Mouse (Mus musculus) brain, embryonic 14.5 days (tissue): Measurements from ENCODE around the gene Tpm1.

Experiments
- CTCF ChIP-seq: fragments of 200-500 bp; IDR thresholded peaks from 2 replicates; pipeline ENCODE4 v1.5.1; 2012; ENCODE audit warnings: inconsistent platforms, mild to moderate bottlenecking, moderate library complexity, borderline replicate concordance; ENCODE audit not compliant: insufficient read depth, insufficient read length; ENCODE audit errors: extremely low read depth
- POLR2A ChIP-seq: fragments of 200-500 bp; IDR thresholded peaks from 2 replicates; pipeline ENCODE4 v1.6.1; 2012; ENCODE audit warnings: mild to moderate bottlenecking, inconsistent platforms, borderline replicate concordance; ENCODE audit not compliant: poor library complexity, insufficient read depth, insufficient read length, severe bottlenecking; ENCODE audit errors: extremely low read depth

DNA sequence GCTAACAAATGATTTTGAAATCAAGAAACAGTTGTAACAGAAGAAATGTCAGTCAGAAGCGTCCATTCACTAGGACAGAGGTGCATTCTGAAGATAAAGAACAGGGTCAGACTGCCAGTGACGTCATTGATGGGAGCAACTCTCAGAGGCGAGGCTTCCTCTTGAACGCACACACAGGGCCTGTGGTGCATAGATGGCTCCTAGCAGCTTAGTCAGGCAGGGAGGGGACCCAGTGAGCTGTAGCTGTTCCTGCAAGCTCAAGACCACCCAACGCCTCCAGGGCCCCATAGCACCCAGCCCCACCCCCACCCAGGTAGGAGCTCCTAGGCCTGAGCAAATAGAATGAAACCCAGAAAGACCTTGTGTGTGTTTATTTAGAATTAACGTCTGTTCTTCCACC lies 21.9 kb upstream of the Tpm1 start:
- no peak for TF ChIP-seq POLR2A
- TF ChIP-seq CTCF: no peak
